In the genomic region with DNA sequence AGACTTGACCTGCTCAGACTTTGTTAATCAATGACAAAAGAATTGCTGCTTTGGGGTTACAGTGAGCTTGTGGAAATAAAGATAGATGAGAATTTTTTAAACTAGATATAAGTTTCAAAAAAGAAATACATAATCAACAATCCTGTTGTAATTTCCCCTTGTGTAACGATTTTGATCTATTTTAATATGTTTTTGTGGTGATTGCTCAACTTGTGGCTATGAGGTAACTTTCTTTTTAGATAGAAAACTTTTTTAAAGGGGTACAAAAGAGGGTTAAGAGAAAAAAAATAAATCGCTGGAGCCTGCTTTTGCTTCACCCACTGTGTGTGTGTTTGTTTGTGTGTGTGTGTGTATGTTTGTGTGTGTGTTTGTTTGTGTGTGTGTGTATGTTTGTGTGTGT, we compare ENCODE assay signal across 37 mouse cellular contexts. TPM values are rescaled to one million over a fixed set of nuclear protein-coding genes. Genes with fewer than 3 reads are reported as not detected.
DNase-seq lines count a peak whose midpoint lies in the region; ATAC-seq lines count a peak whose summit lies in the region.
"Had no signal": no experiment of that assay in that cellular context is flagged by ENCODE, and none has a peak within 500 bp of the region (broad histone marks: within the 10 kb centered on the region; RNA-seq: fewer than 3 reads in every experiment).

No protein-coding gene starts in this region.

- H3K9me3 ChIP-seq in heart, embryonic 13.5 days = no peaks in the 10 kb centered on the region
- H3K9me3 ChIP-seq in lung, embryonic 15.5 days = no peaks in the 10 kb centered on the region
- H3K9me3 ChIP-seq: forebrain, embryonic 13.5 days; heart, embryonic 12.5 days; hindbrain, embryonic 12.5 days; intestine, embryonic 15.5 days; limb, embryonic 15.5 days; midbrain, embryonic 15.5 days; neural tube, embryonic 15.5 days had no signal

- peaks cover 15% of the 10 kb centered on the region for H3K4me1 ChIP-seq in heart, embryonic 13.5 days
- peaks cover 19% of the 10 kb centered on the region for H3K4me1 ChIP-seq in lung, embryonic 15.5 days
- H3K4me1 ChIP-seq: forebrain, embryonic 13.5 days; hindbrain, embryonic 12.5 days; limb, embryonic 15.5 days; midbrain, embryonic 15.5 days had no signal

- H3K4me3 ChIP-seq in heart, embryonic 13.5 days = no peak overlapping the region
- no peak overlapping the region for H3K4me3 ChIP-seq in lung, embryonic 15.5 days
- H3K4me3 ChIP-seq: forebrain, embryonic 13.5 days; heart, adult 2 months; heart, embryonic 12.5 days; hindbrain, embryonic 12.5 days; intestine, embryonic 15.5 days; limb, embryonic 15.5 days; midbrain, embryonic 15.5 days; neural tube, embryonic 15.5 days had no signal

- DNase-seq in heart, postnatal 10 days = no peak
- no peak for DNase-seq in lung, postnatal 10 days
- peak; percentile 68 for DNase-seq in 416B (ENCODE audit: low read depth)
- no peak for DNase-seq in retina, embryonic 14.5 days (ENCODE audit: low spot score)
- DNase-seq in cerebellum, postnatal 25 days = no peak
- DNase-seq: adrenal gland, postnatal 14 days; cerebellum, adult 8-10 months; cerebellum, postnatal 36 days; gastrocnemius, postnatal 36 days; heart, adult 2 months; heart, postnatal 36 days; kidney, postnatal 4 days; left cerebral cortex, postnatal 4 days; right cerebral cortex, postnatal 25 days; spleen, adult 18-20 months; thymus, adult 18-20 months; thymus, postnatal 25 days had no signal

- H3K4me2 ChIP-seq in heart, embryonic 13.5 days = no peak overlapping the region
- no peak overlapping the region for H3K4me2 ChIP-seq in lung, embryonic 15.5 days
- H3K4me2 ChIP-seq: forebrain, embryonic 13.5 days; heart, embryonic 12.5 days; hindbrain, embryonic 12.5 days; intestine, embryonic 15.5 days; limb, embryonic 15.5 days; midbrain, embryonic 15.5 days; neural tube, embryonic 15.5 days had no signal

- no peak overlapping the region for H3K9ac ChIP-seq in heart, embryonic 13.5 days
- H3K9ac ChIP-seq in lung, embryonic 15.5 days = no peak overlapping the region
- H3K9ac ChIP-seq: forebrain, embryonic 13.5 days; heart, embryonic 12.5 days; hindbrain, embryonic 12.5 days; intestine, embryonic 15.5 days; limb, embryonic 15.5 days; midbrain, embryonic 15.5 days; neural tube, embryonic 15.5 days had no signal

- ATAC-seq in heart, embryonic 13.5 days (ENCODE audit: extremely low read depth, insufficient number of reproducible peaks, low FRiP score, low TSS enrichment) = no peak
- ATAC-seq in lung, embryonic 15.5 days (ENCODE audit: borderline replicate concordance, extremely low read depth, low FRiP score, low TSS enrichment) = no peak
- peak; percentile 18; the same call in 1 of the 2 replicates for ATAC-seq in granulocyte monocyte progenitor cell, adult 5-6 weeks (replicated peaks; ENCODE audit: poor library complexity, severe bottlenecking)
- ATAC-seq: forebrain, embryonic 13.5 days; hindbrain, postnatal 0 days; intestine, embryonic 15.5 days; midbrain, embryonic 15.5 days; Patski had no signal

- H3K36me3 ChIP-seq in heart, embryonic 13.5 days = no peaks in the 10 kb centered on the region
- H3K36me3 ChIP-seq in lung, embryonic 15.5 days = no peaks in the 10 kb centered on the region
- H3K36me3 ChIP-seq: heart, embryonic 12.5 days; hindbrain, embryonic 12.5 days; intestine, embryonic 15.5 days; limb, embryonic 15.5 days; midbrain, embryonic 15.5 days; neural tube, embryonic 15.5 days had no signal

- H3K27me3 ChIP-seq in heart, embryonic 13.5 days (replicated peaks) = no peaks in the 10 kb centered on the region; the same call in 1 of the 2 replicates
- no peaks in the 10 kb centered on the region for H3K27me3 ChIP-seq in lung, embryonic 15.5 days
- H3K27me3 ChIP-seq: forebrain, embryonic 13.5 days; heart, embryonic 12.5 days; hindbrain, embryonic 12.5 days; intestine, embryonic 15.5 days; limb, embryonic 15.5 days; midbrain, embryonic 15.5 days; neural tube, embryonic 15.5 days; Patski had no signal

- intact Hi-C loops in heart, postnatal 10 days (cut with DNase I) = loop anchor here (5.0 kb wide), 1 partner anchor 236 kb away; no protein-coding TSS in a partner anchor

- H3K27ac ChIP-seq in heart, embryonic 13.5 days (replicated peaks) = peak overlapping the region; percentile 34
- peak overlapping the region; percentile 60; the same call in 1 of the 2 replicates for H3K27ac ChIP-seq in lung, embryonic 15.5 days
- H3K27ac ChIP-seq: forebrain, embryonic 13.5 days; heart, adult 2 months; hindbrain, embryonic 12.5 days; hindbrain, postnatal 0 days; intestine, embryonic 15.5 days; limb, embryonic 15.5 days; midbrain, embryonic 15.5 days; neural tube, embryonic 15.5 days; stomach, postnatal 0 days had no signal

- 80% methylated on average over 2 of the region's 2 CpGs for WGBS in heart, embryonic 13.5 days
- WGBS in lung, embryonic 15.5 days = 62% methylated on average over 2 of the region's 2 CpGs

RNA-seq across cellular contexts. Expression of gene Klrb1b, which starts 25.0 kb away (rescaled TPM):
- not detected in 2 replicates for polyA plus RNA-seq in heart, embryonic 13.5 days (2015; fragmentation: Nextera tagmentation; extraction: Ambion mirVana)
- total RNA-seq in heart, postnatal 10 days (2021) = not detected
- polyA plus RNA-seq in lung, embryonic 15.5 days (2015; fragmentation: Nextera tagmentation; extraction: Ambion mirVana) = 0.16 and 0.18 TPM in 2 replicates
- total RNA-seq in granulocyte monocyte progenitor cell, adult 5-6 weeks (2014; fragmentation: Nextera tagmentation) = not detected in 2 replicates
- 0.09 TPM in 1 of 2 replicates, not detected in the other for total RNA-seq in granulocyte monocyte progenitor cell, adult 5-6 weeks (2017)
- total RNA-seq: adrenal gland, postnatal 14 days; gastrocnemius, postnatal 36 days; heart, adult 2 months; heart, postnatal 36 days; hindbrain, postnatal 0 days; layer of hippocampus, postnatal 25 days; left cerebral cortex, postnatal 4 days; MEL had no signal
- polyA plus RNA-seq: brain, embryonic 14.5 days; embryonic facial prominence, embryonic 11.5 days; forebrain, embryonic 13.5 days; heart, embryonic 12.5 days; hindbrain, embryonic 12.5 days; hindbrain, postnatal 0 days; midbrain, embryonic 15.5 days; neural tube, embryonic 15.5 days; Patski had no signal

RNA-seq across cellular contexts. Expression of gene Gm44511, which starts 25.0 kb away (rescaled TPM):
- polyA plus RNA-seq in heart, embryonic 13.5 days (2015; fragmentation: Nextera tagmentation; extraction: Ambion mirVana) = not detected in 2 replicates
- total RNA-seq in heart, postnatal 10 days (2021) = not detected
- polyA plus RNA-seq in lung, embryonic 15.5 days (2015; fragmentation: Nextera tagmentation; extraction: Ambion mirVana) = not detected in 2 replicates
- not detected in 2 replicates for total RNA-seq in granulocyte monocyte progenitor cell, adult 5-6 weeks (2014; fragmentation: Nextera tagmentation)
- total RNA-seq in granulocyte monocyte progenitor cell, adult 5-6 weeks (2017) = not detected in 2 replicates
- total RNA-seq: adrenal gland, postnatal 14 days; gastrocnemius, postnatal 36 days; heart, adult 2 months; heart, postnatal 36 days; hindbrain, postnatal 0 days; layer of hippocampus, postnatal 25 days; left cerebral cortex, postnatal 4 days; megakaryocyte-erythroid progenitor cell, adult 5-6 weeks; MEL had no signal
- polyA plus RNA-seq: brain, embryonic 14.5 days; embryonic facial prominence, embryonic 11.5 days; forebrain, embryonic 13.5 days; heart, embryonic 12.5 days; hindbrain, embryonic 12.5 days; hindbrain, postnatal 0 days; intestine, embryonic 15.5 days; kidney, embryonic 16.5 days; limb, embryonic 15.5 days; midbrain, embryonic 15.5 days; neural tube, embryonic 15.5 days; Patski; stomach, postnatal 0 days had no signal

RNA-seq across cellular contexts. Expression of gene Clec2i, which starts 36.2 kb away (rescaled TPM):
- polyA plus RNA-seq in heart, embryonic 13.5 days (2015; fragmentation: Nextera tagmentation; extraction: Ambion mirVana) = not detected in 2 replicates
- under 1 TPM in 1 of 2 experiments, not detected in 1; 0.10 TPM for total RNA-seq in heart, postnatal 10 days (2021)
- 0.24 and 0.32 TPM in 2 replicates for polyA plus RNA-seq in lung, embryonic 15.5 days (2015; fragmentation: Nextera tagmentation; extraction: Ambion mirVana)
- 4.2 and 4.6 TPM in 2 replicates for total RNA-seq in granulocyte monocyte progenitor cell, adult 5-6 weeks (2014; fragmentation: Nextera tagmentation)
- total RNA-seq in granulocyte monocyte progenitor cell, adult 5-6 weeks (2017) = 9.5 and 14.1 TPM in 2 replicates
- total RNA-seq: heart, postnatal 36 days; hindbrain, postnatal 0 days; layer of hippocampus, adult 8-10 months; layer of hippocampus, postnatal 25 days; left cerebral cortex, postnatal 4 days; MEL had no signal
- polyA plus RNA-seq: brain, embryonic 14.5 days; embryonic facial prominence, embryonic 11.5 days; forebrain, embryonic 13.5 days; heart, embryonic 12.5 days; hindbrain, embryonic 12.5 days; kidney, embryonic 16.5 days; limb, embryonic 15.5 days; midbrain, embryonic 15.5 days; neural tube, embryonic 15.5 days; Patski had no signal

RNA-seq across cellular contexts. Expression of gene BC035044, which starts 39.8 kb away (rescaled TPM):
- 0.45 and 0.60 TPM in 2 replicates for polyA plus RNA-seq in heart, embryonic 13.5 days (2015; fragmentation: Nextera tagmentation; extraction: Ambion mirVana)
- total RNA-seq in heart, postnatal 10 days (2021) = under 1 TPM; 0.42 to 0.65 TPM
- 0.83 and 1.4 TPM in 2 replicates for polyA plus RNA-seq in lung, embryonic 15.5 days (2015; fragmentation: Nextera tagmentation; extraction: Ambion mirVana)
- total RNA-seq in granulocyte monocyte progenitor cell, adult 5-6 weeks (2014; fragmentation: Nextera tagmentation) = 231 and 260 TPM in 2 replicates
- 296 and 376 TPM in 2 replicates for total RNA-seq in granulocyte monocyte progenitor cell, adult 5-6 weeks (2017)
- total RNA-seq: gastrocnemius, postnatal 36 days; hindbrain, postnatal 0 days; MEL had no signal
- polyA plus RNA-seq: Patski had no signal

Comparison
In these comparisons a context has a peak if more than half of its experiments do, and no peak if none do; other contexts are left out.
1. RNA of gene Clec2i, which starts 36.2 kb away (total RNA-seq): 4.2 to 14.1 TPM in granulocyte monocyte progenitor cell, adult 5-6 weeks; 0.10 TPM in heart, postnatal 10 days; every median in the first group is over 4 times any median in the second.